Mouse (Mus musculus) limb, embryonic 10.5 days (tissue): ENCODE measurements around the gene Eef2k. TPM values are rescaled to one million over a fixed set of nuclear protein-coding genes. Genes with fewer than 3 reads are reported as not detected.
"Not testable (repeated sequence)": the region's sequence is repeated elsewhere in the genome, so short reads cannot be mapped to it uniquely, and the experiment has no call there.

ENCODE experiments used
- DNase-seq: peaks from one replicate; pipeline ENCODE4 v3.0.0-alpha.2; 2017; ENCODE audit warnings: low spot score
- H3K27ac ChIP-seq: fragments of 300-500 bp; sonication (generic); 2 replicates; pipeline ENCODE4 v1.5.1; 2016; ENCODE audit warnings: mild to moderate bottlenecking
- H3K27me3 ChIP-seq: fragments of 300-500 bp; sonication (generic); 2 replicates; pipeline ENCODE4 v1.6.1; 2016; ENCODE audit warnings: low read depth, mild to moderate bottlenecking; ENCODE audit not compliant: poor library complexity, severe bottlenecking
- H3K36me3 ChIP-seq: fragments of 300-500 bp; sonication (generic); 2 replicates; pipeline ENCODE4 v1.6.1; 2016; ENCODE audit warnings: mild to moderate bottlenecking, moderate library complexity
- H3K4me1 ChIP-seq: fragments of 300-500 bp; sonication (generic); 2 replicates; pipeline ENCODE4 v1.6.1; 2016
- H3K4me3 ChIP-seq: fragments of 300-500 bp; sonication (generic); 2 replicates; pipeline ENCODE4 v1.5.1; 2016; ENCODE audit warnings: mild to moderate bottlenecking, moderate library complexity
- H3K9me3 ChIP-seq: fragments of 300-500 bp; sonication (generic); replicated peaks from 2 replicates; pipeline ENCODE4 v1.6.1; 2016; ENCODE audit warnings: mild to moderate bottlenecking
- WGBS: fragments of 180-500 bp; shearing (Covaris S2); methylation state at CpG from one replicate; pipeline ENCODE4 v1.1.7; 2016; 5-methylcytosine and 5-hydroxymethylcytosine counted together
- polyA plus RNA-seq: library from polyadenylated mRNA; unstranded; fragments of >200 nt; fragmentation: Nextera tagmentation; extraction: Ambion mirVana; gene quantifications from 2 replicates; pipeline ENCODE4 v1.2.1, GENCODE M21; 2016

Gene Eef2k
- polyA plus RNA-seq, 1 experiment from 2014 or later: 21.3 TPM

GRCm38 (mm10) chr7:120900191-120900590 lies 57.6 kb downstream of the Eef2k start:
- H3K4me3 ChIP-seq: no peak overlapping the region
- 62% methylated on average over 4 of the region's 4 CpGs for WGBS
- H3K27me3 ChIP-seq: no peaks in the 10 kb centered on the region
- H3K9me3 ChIP-seq: no peaks in the 10 kb centered on the region
- no peak for DNase-seq
- no peak overlapping the region for H3K27ac ChIP-seq
- H3K36me3 ChIP-seq: peaks cover 33% of the 10 kb centered on the region
- H3K4me1 ChIP-seq: peaks cover 8% of the 10 kb centered on the region

- Histone ChIP-seq H3K27ac (peak overlapping the region; percentile 36; the same call in 1 of the 2 replicates), H3K36me3 (peaks cover 28% of the 10 kb centered on the region), H3K4me3 (no peak overlapping the region), H3K4me1 (peaks cover 8% of the 10 kb centered on the region), H3K9me3 (no peaks in the 10 kb centered on the region), H3K27me3 (no peaks in the 10 kb centered on the region)
- WGBS: 61% methylated on average over 8 of the region's 8 CpGs
- DNase-seq: no peak
Measured at GRCm38 (mm10) chr7:120901701-120902100, 59.1 kb downstream of the Eef2k start.

- Histone ChIP-seq H3K27ac (no peak overlapping the region), H3K9me3 (no peaks in the 10 kb centered on the region), H3K4me1 (peaks cover 8% of the 10 kb centered on the region), H3K27me3 (no peaks in the 10 kb centered on the region), H3K36me3 (peaks cover 28% of the 10 kb centered on the region), H3K4me3 (no peak overlapping the region)
- 75% methylated on average over 3 of the region's 3 CpGs for WGBS
- DNase-seq: no peak
Measured at GRCm38 (mm10) chr7:120902931-120903330, 60.3 kb downstream of the Eef2k start.

GRCm38 (mm10) chr7:120910172-120910571 lies 67.5 kb downstream of the Eef2k start:
- H3K4me1 ChIP-seq, H3K9me3 ChIP-seq, H3K36me3 ChIP-seq, H3K27me3 ChIP-seq, H3K4me3 ChIP-seq, DNase-seq, H3K27ac ChIP-seq: not testable (repeated sequence)
- WGBS: 77% methylated on average over 3 of the region's 3 CpGs

- not testable (repeated sequence) for H3K36me3 ChIP-seq, DNase-seq, H3K4me3 ChIP-seq, H3K27ac ChIP-seq, H3K27me3 ChIP-seq, H3K9me3 ChIP-seq, H3K4me1 ChIP-seq
- 92% methylated on average over 6 of the region's 6 CpGs for WGBS
Measured at GRCm38 (mm10) chr7:120911268-120911667, 68.6 kb downstream of the Eef2k start.

- H3K36me3 ChIP-seq: no peaks in the 10 kb centered on the region
- H3K9me3 ChIP-seq: no peaks in the 10 kb centered on the region
- 33% methylated on average over 1 of the region's 1 CpGs for WGBS
- no peak overlapping the region for H3K4me3 ChIP-seq
- H3K27me3 ChIP-seq: no peaks in the 10 kb centered on the region
- H3K27ac ChIP-seq: no peak overlapping the region
- H3K4me1 ChIP-seq: peaks cover 3% of the 10 kb centered on the region; the same call in 1 of the 2 replicates
- DNase-seq: no peak
Measured at GRCm38 (mm10) chr7:120913332-120913731, 70.7 kb downstream of the Eef2k start.

GRCm38 (mm10) chr7:120916262-120916875 lies 73.7 kb downstream of the Eef2k start:
- Histone ChIP-seq H3K36me3 (peaks cover 7% of the 10 kb centered on the region; the same call in 1 of the 2 replicates), H3K27ac (no peak overlapping the region), H3K4me1 (peaks cover 23% of the 10 kb centered on the region), H3K9me3 (no peaks in the 10 kb centered on the region), H3K27me3 (no peaks in the 10 kb centered on the region), H3K4me3 (peak overlapping the region; percentile 98)
- WGBS: 33% methylated on average over 11 of the region's 11 CpGs
- no peak for DNase-seq

GRCm38 (mm10) chr7:120917279-120917591 lies 74.6 kb downstream of the Eef2k start:
- Histone ChIP-seq H3K27ac (peak overlapping the region; percentile 95; the same call in 1 of the 2 replicates), H3K27me3 (no peaks in the 10 kb centered on the region), H3K36me3 (peaks cover 10% of the 10 kb centered on the region; the same call in 1 of the 2 replicates), H3K4me1 (peaks cover 23% of the 10 kb centered on the region), H3K9me3 (no peaks in the 10 kb centered on the region), H3K4me3 (peak overlapping the region; percentile 98)
- no peak for DNase-seq
- 12% methylated on average over 12 of the region's 12 CpGs for WGBS

- Histone ChIP-seq H3K4me1 (peaks cover 23% of the 10 kb centered on the region), H3K9me3 (no peaks in the 10 kb centered on the region), H3K27me3 (no peaks in the 10 kb centered on the region), H3K4me3 (peak within 1 kb of the TSS; percentile 98), H3K36me3 (peaks cover 15% of the 10 kb centered on the region), H3K27ac (peak within 1 kb of the TSS; percentile 95)
- DNase-seq: peak; percentile 98
- 2% methylated on average over 101 of the region's 102 CpGs for WGBS
Measured at GRCm38 (mm10) chr7:120917592-120918461, 75.2 kb downstream of the Eef2k start, which contains the start of gene Polr3e. TSS of gene Polr3e (plus strand) at chr7:120917744.

GRCm38 (mm10) chr7:120918526-120918962 lies 75.9 kb downstream of the Eef2k start:
- Histone ChIP-seq H3K27ac (peak overlapping the region; percentile 95), H3K4me1 (peaks cover 23% of the 10 kb centered on the region)
- 9% methylated on average over 10 of the region's 10 CpGs for WGBS

GRCm38 (mm10) chr7:120933110-120933509 lies 90.5 kb downstream of the Eef2k start:
- no peak for DNase-seq

More at GRCm38 (mm10) chr7:120918526-120918962, 75.9 kb downstream of the Eef2k start:
- DNase-seq: peak; percentile 65
- H3K27me3 ChIP-seq: no peaks in the 10 kb centered on the region
- peaks cover 23% of the 10 kb centered on the region for H3K36me3 ChIP-seq
- no peaks in the 10 kb centered on the region for H3K9me3 ChIP-seq
- peak overlapping the region; percentile 98 for H3K4me3 ChIP-seq

GRCm38 (mm10) chr7:120933680-120934195 lies 91.1 kb downstream of the Eef2k start:
- no peaks in the 10 kb centered on the region for H3K4me1 ChIP-seq
- H3K9me3 ChIP-seq: no peaks in the 10 kb centered on the region
- no peaks in the 10 kb centered on the region for H3K27me3 ChIP-seq
- H3K36me3 ChIP-seq: peaks cover 100% of the 10 kb centered on the region
- no peak overlapping the region for H3K4me3 ChIP-seq
- DNase-seq: no peak
- H3K27ac ChIP-seq: no peak overlapping the region
- 93% methylated on average over 5 of the region's 5 CpGs for WGBS

More at GRCm38 (mm10) chr7:120933110-120933509, 90.5 kb downstream of the Eef2k start:
- WGBS: 95% methylated on average over 7 of the region's 7 CpGs
- Histone ChIP-seq H3K27me3 (no peaks in the 10 kb centered on the region), H3K4me3 (no peak overlapping the region), H3K4me1 (no peaks in the 10 kb centered on the region), H3K27ac (no peak overlapping the region), H3K36me3 (peaks cover 100% of the 10 kb centered on the region), H3K9me3 (no peaks in the 10 kb centered on the region)

- Histone ChIP-seq H3K4me3 (no peak overlapping the region), H3K27me3 (no peaks in the 10 kb centered on the region), H3K27ac (no peak overlapping the region), H3K36me3 (peaks cover 100% of the 10 kb centered on the region), H3K9me3 (no peaks in the 10 kb centered on the region), H3K4me1 (no peaks in the 10 kb centered on the region)
- DNase-seq: peak; percentile 52
- WGBS: 53% methylated on average over 5 of the region's 5 CpGs
Measured at GRCm38 (mm10) chr7:120934716-120935115, 92.1 kb downstream of the Eef2k start.
